Mouse (Mus musculus) neural tube, embryonic 12.5 days (tissue): ENCODE measurements at regions not wholly inside any gene's neighbourhood (a gene's known extent, or its start where the extent isn't known, plus 50 kb on each side); places are given as distances from the start of the nearest gene placed in this dataset.

ENCODE experiments used
- ATAC-seq: fragments of 200-750 bp; cut with Nextera tagmentation; 2 replicates; pipeline ENCODE4 v1.8.0; 2017; ENCODE audit warnings: low read depth, mild to moderate bottlenecking, moderate TSS enrichment, moderate library complexity; ENCODE audit not compliant: low FRiP score
- H3K27ac ChIP-seq: fragments of 300-500 bp; sonication (generic); 2 replicates; pipeline ENCODE4 v1.5.1; 2016
- H3K27me3 ChIP-seq: fragments of 300-500 bp; sonication (generic); replicated peaks from 2 replicates; pipeline ENCODE4 v1.6.1; 2016; ENCODE audit warnings: mild to moderate bottlenecking
- H3K36me3 ChIP-seq: fragments of 300-500 bp; sonication (generic); 2 replicates; pipeline ENCODE4 v1.6.1; 2016; ENCODE audit warnings: mild to moderate bottlenecking
- H3K4me1 ChIP-seq: fragments of 300-500 bp; sonication (generic); 2 replicates; pipeline ENCODE4 v1.6.1; 2016
- H3K4me2 ChIP-seq: fragments of 300-500 bp; sonication (generic); replicated peaks from 2 replicates; pipeline ENCODE4 v1.6.1; 2016; ENCODE audit warnings: mild to moderate bottlenecking
- H3K4me3 ChIP-seq: fragments of 300-500 bp; sonication (generic); 2 replicates; pipeline ENCODE4 v1.5.1; 2016
- H3K9ac ChIP-seq: fragments of 300-500 bp; sonication (generic); 2 replicates; pipeline ENCODE4 v1.6.1; 2016; ENCODE audit warnings: mild to moderate bottlenecking
- H3K9me3 ChIP-seq: fragments of 300-500 bp; sonication (generic); 2 replicates; pipeline ENCODE4 v1.6.1; 2016; ENCODE audit warnings: mild to moderate bottlenecking
- WGBS: fragments of 180-500 bp; shearing (Covaris S2); methylation state at CpG from one replicate; pipeline ENCODE4 v1.1.7; 2016; 5-methylcytosine and 5-hydroxymethylcytosine counted together

DNA sequence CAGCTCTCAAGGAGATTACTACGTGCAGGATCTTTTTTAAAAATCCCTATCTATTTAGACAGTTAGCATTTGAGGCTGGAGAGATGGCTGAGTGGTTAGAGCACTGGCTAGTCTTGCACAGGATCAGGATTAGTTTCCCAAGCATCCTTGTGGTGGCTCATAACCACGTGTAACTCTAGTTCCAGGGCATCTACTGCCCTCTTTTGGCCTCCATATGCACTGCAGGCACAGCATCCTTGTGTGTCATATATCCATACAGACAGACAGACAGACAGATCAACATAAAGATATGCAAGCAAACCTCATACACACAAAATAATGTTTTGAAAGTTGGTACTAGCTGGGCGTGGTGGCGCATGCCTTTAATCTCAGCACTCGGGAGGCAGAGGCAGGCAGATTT is 53.3 kb upstream of the Zfp280d start:
- Histone ChIP-seq H3K9ac (no peak overlapping the region), H3K9me3 (no peaks in the 10 kb centered on the region), H3K36me3 (no peaks in the 10 kb centered on the region), H3K4me2 (no peak overlapping the region), H3K4me3 (no peak overlapping the region), H3K27me3 (no peaks in the 10 kb centered on the region), H3K4me1 (no peaks in the 10 kb centered on the region), H3K27ac (no peak overlapping the region)
- no peak for ATAC-seq
- WGBS, result 85% methylated on average over 5 of the region's 5 CpGs
